Mouse (Mus musculus): Measurements from ENCODE around the gene Esrrg.

DNA sequence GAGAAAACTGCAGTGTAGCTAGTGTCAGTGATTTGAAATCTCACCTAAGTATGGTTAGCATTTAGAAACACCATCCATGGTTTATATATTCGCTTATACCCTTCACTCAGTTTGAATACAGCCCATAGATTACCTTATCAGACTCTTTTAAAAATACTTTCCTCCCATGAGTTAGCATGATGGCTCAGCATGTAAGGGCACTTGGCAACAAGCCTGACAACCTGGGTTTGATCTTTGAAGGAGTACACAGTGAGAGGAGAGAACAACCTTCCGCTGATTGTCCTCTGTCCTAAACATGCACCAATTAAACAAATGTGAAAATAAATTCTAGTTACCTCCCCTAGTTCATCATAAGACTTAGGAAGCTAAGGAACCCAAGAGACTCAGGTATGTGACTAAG is 550.5 kb downstream of the Esrrg start:
- no peak for TF ChIP-seq EP300 (IDR thresholded peaks at IDR 0.05; ENCODE audit: low read length)
- TF ChIP-seq UBTF (IDR thresholded peaks at IDR 0.05; ENCODE audit: low read depth, low read length) = no peak
- TF ChIP-seq CTCF (conservative IDR thresholded peaks at IDR 0.05 in 1 of 2, IDR thresholded peaks at IDR 0.05 in 1 of 2; ENCODE audit: low read depth in 2 of 2, low read length in 2 of 2) = no peak
- TF ChIP-seq MAFK (IDR thresholded peaks at IDR 0.05; ENCODE audit: insufficient replicate concordance, low read length) = no peak
- no peak for TF ChIP-seq POLR2A (IDR thresholded peaks at IDR 0.05; ENCODE audit: low read depth, low read length)
- TF ChIP-seq CHD2 (IDR thresholded peaks at IDR 0.05; ENCODE audit: low read length) = no peak
- TF ChIP-seq MAX (IDR thresholded peaks at IDR 0.05; ENCODE audit: low read length) = no peak
- TF ChIP-seq SMC3 (IDR thresholded peaks at IDR 0.05; ENCODE audit: low read depth, low read length) = no peak
- TF ChIP-seq ZC3H11A (IDR thresholded peaks at IDR 0.05; ENCODE audit: low read depth, low read length) = no peak
- TF ChIP-seq GABPA (IDR thresholded peaks at IDR 0.05; ENCODE audit: insufficient replicate concordance, low read depth, low read length) = no peak
- TF ChIP-seq ZMIZ1 (IDR thresholded peaks at IDR 0.05; ENCODE audit: low read depth, low read length) = no peak
